Mouse (Mus musculus) urinary bladder, postnatal 25 days (tissue): ENCODE measurements around the gene Ica1.
A peak's percentile ranks its signal among the peaks of the same experiment; 100 is the strongest.

Source experiments
- DNase-seq: peaks from one replicate; pipeline ENCODE4 v3.0.0; 2022; ENCODE audit warnings: low spot score

Ica1 gene

GRCm38 (mm10) chr6:8742449-8742848, 35.8 kb downstream of the Ica1 start:
- no peak for DNase-seq

- no peak for DNase-seq
These were observed 36.6 kb downstream of the Ica1 start for GRCm38 (mm10) chr6:8741659-8742058.

GRCm38 (mm10) chr6:8740092-8740491, 38.2 kb downstream of the Ica1 start:
- no peak for DNase-seq

- no peak for DNase-seq
These were observed 39.9 kb downstream of the Ica1 start for GRCm38 (mm10) chr6:8738396-8738795.

- DNase-seq: no peak
These were observed 41.8 kb downstream of the Ica1 start for GRCm38 (mm10) chr6:8736493-8736820.

- peak; percentile 55 for DNase-seq
These were observed 42.4 kb downstream of the Ica1 start for GRCm38 (mm10) chr6:8735657-8736492.

- DNase-seq: no peak
These were observed 43.2 kb downstream of the Ica1 start for GRCm38 (mm10) chr6:8735044-8735443.

- DNase-seq: no peak
These were observed 45.8 kb downstream of the Ica1 start for GRCm38 (mm10) chr6:8732492-8732891.

- DNase-seq: no peak
These were observed 46.6 kb downstream of the Ica1 start for GRCm38 (mm10) chr6:8731656-8732191.

- DNase-seq: no peak
These were observed 47.9 kb downstream of the Ica1 start for GRCm38 (mm10) chr6:8730433-8730832.

- DNase-seq: no peak
These were observed 50.5 kb downstream of the Ica1 start for GRCm38 (mm10) chr6:8727806-8728205.

GRCm38 (mm10) chr6:8725610-8726009, 52.7 kb downstream of the Ica1 start:
- DNase-seq: no peak

GRCm38 (mm10) chr6:8719692-8720091, 58.6 kb downstream of the Ica1 start:
- DNase-seq: no peak

GRCm38 (mm10) chr6:8717967-8718366, 60.3 kb downstream of the Ica1 start:
- no peak for DNase-seq

GRCm38 (mm10) chr6:8716539-8716938, 61.7 kb downstream of the Ica1 start:
- DNase-seq: no peak

GRCm38 (mm10) chr6:8711246-8711645, 67.0 kb downstream of the Ica1 start:
- DNase-seq: no peak

GRCm38 (mm10) chr6:8694636-8695514, 83.4 kb downstream of the Ica1 start:
- DNase-seq: peak; percentile 10

GRCm38 (mm10) chr6:8693926-8694635, 84.2 kb downstream of the Ica1 start:
- no peak for DNase-seq

GRCm38 (mm10) chr6:8693141-8693881, 85.0 kb downstream of the Ica1 start:
- no peak for DNase-seq

- DNase-seq: no peak
These were observed 86.9 kb downstream of the Ica1 start for GRCm38 (mm10) chr6:8691199-8691975.

- no peak for DNase-seq
These were observed 87.8 kb downstream of the Ica1 start for GRCm38 (mm10) chr6:8690441-8690840.
